In the genomic region with DNA sequence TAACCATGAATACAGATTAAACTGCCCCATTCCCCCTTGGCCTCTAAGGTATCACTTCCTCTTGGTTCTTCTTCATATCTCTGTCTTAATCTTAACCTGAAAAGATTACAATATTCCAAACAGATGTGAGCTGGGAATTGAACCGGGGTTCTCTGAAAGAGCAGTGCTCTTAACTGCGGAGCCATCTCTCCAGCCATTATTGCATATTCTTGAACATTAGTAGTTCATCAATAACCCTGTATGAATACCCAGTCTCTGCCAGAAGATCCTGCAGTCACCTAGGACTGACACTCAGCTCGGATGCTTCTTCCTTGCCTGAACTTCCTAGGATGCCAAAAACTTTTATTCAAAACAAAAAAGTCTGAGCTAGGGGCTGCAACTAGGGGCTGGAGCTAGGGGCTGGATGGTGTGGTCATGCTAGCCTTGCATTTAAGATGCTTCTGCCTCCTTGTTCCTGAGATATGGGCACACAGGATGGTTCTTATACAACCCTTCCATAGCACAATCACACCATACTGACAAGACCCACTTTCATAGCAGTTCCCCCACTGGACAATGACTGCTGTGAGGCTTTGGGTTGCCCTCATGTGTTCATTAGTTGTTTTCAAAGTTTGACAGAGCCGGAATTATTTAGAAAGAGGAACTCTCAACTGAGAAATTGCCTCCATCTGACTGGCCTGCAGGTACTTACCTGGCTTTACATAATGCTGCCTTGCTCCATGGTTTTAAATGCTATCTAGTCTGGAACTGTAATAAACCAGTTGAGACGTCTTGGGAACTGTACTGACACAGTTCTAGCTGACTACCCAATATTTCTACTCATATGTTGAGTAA, we compare ENCODE assay signal across 8 mouse cellular contexts. TPM values are rescaled to one million over a fixed set of nuclear protein-coding genes. Genes with fewer than 3 reads are reported as not detected.
DNase-seq lines count a peak whose midpoint lies in the region; ATAC-seq lines count a peak whose summit lies in the region.
"Not testable (repeated sequence)": the region's sequence is repeated elsewhere in the genome, so short reads cannot be mapped to it uniquely, and the experiment has no call there.

No protein-coding gene starts in this region.

- H3K9me3 ChIP-seq in embryonic facial prominence, embryonic 10.5 days: not testable (repeated sequence)

- not testable (repeated sequence) for H3K4me1 ChIP-seq in embryonic facial prominence, embryonic 10.5 days

- ATAC-seq in inflammation-experienced regulatory T-cells, adult 6 months: peak; percentile 91

- H3K4me3 ChIP-seq in embryonic facial prominence, embryonic 10.5 days: not testable (repeated sequence)

- H3K36me3 ChIP-seq in embryonic facial prominence, embryonic 10.5 days (replicated peaks): not testable (repeated sequence)

- WGBS in embryonic facial prominence, embryonic 10.5 days: 82% methylated on average over 5 of the region's 5 CpGs

- DNase-seq in adrenal gland, adult (ENCODE audit: inconsistent age in 2 of 2, low spot score in 1 of 2): peak; percentile 36 to 74
- peak; percentile 32 for DNase-seq in embryonic facial prominence, embryonic 10.5 days (ENCODE audit: low spot score)
- DNase-seq in gonadal fat pad, adult 2 months (ENCODE audit: low read depth): peak; percentile 14
- peak; percentile 11 to 31 for DNase-seq in left cerebral cortex, adult 8-10 months (ENCODE audit: low spot score in 2 of 2)
- DNase-seq in lung, postnatal 4 days: peak; percentile 22 to 40
- DNase-seq in right cerebral cortex, adult 18-20 months: peak; percentile 2
- DNase-seq in urinary bladder, postnatal 14 days (ENCODE audit: low spot score): peak; percentile 14

- H3K27ac ChIP-seq in embryonic facial prominence, embryonic 10.5 days (replicated peaks): not testable (repeated sequence)

- H3K27me3 ChIP-seq in embryonic facial prominence, embryonic 10.5 days (replicated peaks; ENCODE audit: low read depth, poor library complexity, severe bottlenecking): not testable (repeated sequence)

RNA-seq across cellular contexts. Expression of gene Satl1, which starts 35.8 kb away (rescaled TPM):
- 0.10 TPM in 1 of 2 replicates, not detected in the other for polyA plus RNA-seq in embryonic facial prominence, embryonic 10.5 days (2016; fragmentation: Nextera tagmentation; extraction: Ambion mirVana)
- polyA plus RNA-seq in gonadal fat pad, adult 2 months (2012; rRNA removed): 0.09 and 0.14 TPM in 2 replicates
- polyA plus RNA-seq in inflammation-experienced regulatory T-cells, adult 6 months (2017; shearing (Covaris generic)): under 1 TPM in 1 of 3 experiments, not detected in 2; 0.25 TPM
- not detected for total RNA-seq in left cerebral cortex, adult 8-10 months (2022)

RNA-seq across cellular contexts. Expression of gene Apool, which starts 59.7 kb away (rescaled TPM):
- 70.8 and 74.1 TPM in 2 replicates for polyA plus RNA-seq in embryonic facial prominence, embryonic 10.5 days (2016; fragmentation: Nextera tagmentation; extraction: Ambion mirVana)
- polyA plus RNA-seq in gonadal fat pad, adult 2 months (2012; rRNA removed): 5.2 and 6.8 TPM in 2 replicates
- 10 to 100 TPM; 31.7 to 41.1 (median 33.4) TPM for polyA plus RNA-seq in inflammation-experienced regulatory T-cells, adult 6 months (2017; shearing (Covaris generic))
- 1 to 10 TPM; 7.9 to 8.1 (median 8.0) TPM for total RNA-seq in left cerebral cortex, adult 8-10 months (2022)

Comparison
In these comparisons a context has a peak if more than half of its experiments do, and no peak if none do; other contexts are left out.
1. DNase-seq: peak in every context shown above with its lines; median percentile 55 in adrenal gland, adult; 32 in embryonic facial prominence, embryonic 10.5 days; 31 in lung, postnatal 4 days; 21 in left cerebral cortex, adult 8-10 months; 14 in gonadal fat pad, adult 2 months; 14 in urinary bladder, postnatal 14 days; 2 in right cerebral cortex, adult 18-20 months.